Comparison of ENCODE assay signal across 24 mouse cellular contexts in genomic region chr1:106703183-106703582, GRCm38 (mm10). TPM values are rescaled to one million over a fixed set of nuclear protein-coding genes. Genes with fewer than 3 reads are reported as not detected.
DNase-seq lines count a peak whose midpoint lies in the region; ATAC-seq lines count a peak whose summit lies in the region.
"Had no signal": no experiment of that assay in that cellular context is flagged by ENCODE, and none has a peak within 500 bp of the region (broad histone marks: within the 10 kb centered on the region; RNA-seq: fewer than 3 reads in every experiment).

No protein-coding gene starts in this region.

- H3K4me2 ChIP-seq in heart, embryonic 12.5 days = no peak overlapping the region
- H3K4me2 ChIP-seq in hindbrain, embryonic 16.5 days (ENCODE audit: low read length) = no peak overlapping the region
- H3K4me2 ChIP-seq in forebrain, embryonic 14.5 days (ENCODE audit: low read length) = no peak overlapping the region
- H3K4me2 ChIP-seq: limb, embryonic 13.5 days; lung, embryonic 15.5 days had no signal

- H3K9ac ChIP-seq in heart, embryonic 12.5 days = no peak overlapping the region
- no peak overlapping the region for H3K9ac ChIP-seq in hindbrain, embryonic 16.5 days (ENCODE audit: low read depth, low read length)
- H3K9ac ChIP-seq in forebrain, embryonic 14.5 days (ENCODE audit: low read length) = no peak overlapping the region
- H3K9ac ChIP-seq: limb, embryonic 13.5 days; liver, embryonic 14.5 days; lung, embryonic 15.5 days had no signal

- peaks cover 24% of the 10 kb centered on the region for H3K4me1 ChIP-seq in heart, embryonic 12.5 days (replicated peaks)
- H3K4me1 ChIP-seq in hindbrain, embryonic 16.5 days (ENCODE audit: control insufficient read depth, insufficient read depth, low read depth, low read length) = peaks cover 3% of the 10 kb centered on the region; the same call in 1 of the 2 replicates
- peaks cover 6% of the 10 kb centered on the region; the same call in 1 of the 2 replicates for H3K4me1 ChIP-seq in hindbrain, embryonic 10.5 days (replicated peaks)
- H3K4me1 ChIP-seq in forebrain, embryonic 14.5 days (ENCODE audit: control insufficient read depth, insufficient read depth, low read length) = peaks cover 26% of the 10 kb centered on the region

- no peak for ATAC-seq in heart, embryonic 12.5 days (ENCODE audit: insufficient number of reproducible peaks, low FRiP score)
- ATAC-seq in hindbrain, embryonic 16.5 days = peak; percentile 13; the same call in 1 of the 2 replicates
- ATAC-seq in forebrain, embryonic 14.5 days = peak; percentile 50
- ATAC-seq: activated CD4-positive, CD25-positive, alpha-beta regulatory T cell, adult 4 months had no signal

- WGBS in heart, embryonic 12.5 days = 49% methylated on average over 3 of the region's 3 CpGs
- WGBS in hindbrain, embryonic 16.5 days = 55% methylated on average over 3 of the region's 3 CpGs
- WGBS in hindbrain, embryonic 10.5 days = 75% methylated on average over 3 of the region's 3 CpGs
- 45% methylated on average over 3 of the region's 3 CpGs for WGBS in forebrain, embryonic 14.5 days

- no peak for DNase-seq in heart, adult 18-20 months
- DNase-seq in hindbrain, embryonic 10.5 days (ENCODE audit: low spot score) = no peak
- peak; percentile 52 for DNase-seq in 3T3-L1 (ENCODE audit: low read depth, low spot score)
- no peak for DNase-seq in forebrain, embryonic 14.5 days (ENCODE audit: low spot score)
- DNase-seq in yolk sac, embryonic 10.5 days (ENCODE audit: low spot score) = no peak
- no peak for DNase-seq in kidney, adult 8-10 months
- DNase-seq: adrenal gland, adult 8-10 months; B cell, adult 2 months; cerebellum, adult 11-12 months; gastrocnemius, postnatal 25 days; heart, postnatal 4 days; kidney, postnatal 36 days; right cerebral cortex, postnatal 14 days; thymus, adult 2 months; thymus, postnatal 4 days had no signal

- H3K36me3 ChIP-seq in heart, embryonic 12.5 days = no peaks in the 10 kb centered on the region
- no peaks in the 10 kb centered on the region for H3K36me3 ChIP-seq in hindbrain, embryonic 16.5 days (ENCODE audit: control insufficient read depth, insufficient read depth, low read length)
- no peaks in the 10 kb centered on the region for H3K36me3 ChIP-seq in hindbrain, embryonic 10.5 days
- no peaks in the 10 kb centered on the region for H3K36me3 ChIP-seq in forebrain, embryonic 14.5 days (ENCODE audit: control insufficient read depth, insufficient read depth, low read length)
- H3K36me3 ChIP-seq: embryonic facial prominence, embryonic 10.5 days; limb, embryonic 13.5 days; lung, embryonic 15.5 days; midbrain, embryonic 10.5 days had no signal

- H3K27me3 ChIP-seq in heart, embryonic 12.5 days (replicated peaks) = no peaks in the 10 kb centered on the region
- no peaks in the 10 kb centered on the region for H3K27me3 ChIP-seq in hindbrain, embryonic 16.5 days (replicated peaks; ENCODE audit: control insufficient read depth, insufficient read depth, low read length)
- H3K27me3 ChIP-seq in hindbrain, embryonic 10.5 days (ENCODE audit: insufficient read depth, poor library complexity, severe bottlenecking) = no peaks in the 10 kb centered on the region
- no peaks in the 10 kb centered on the region for H3K27me3 ChIP-seq in forebrain, embryonic 14.5 days (replicated peaks; ENCODE audit: control insufficient read depth, insufficient read depth, low read length)
- H3K27me3 ChIP-seq: limb, embryonic 13.5 days; lung, embryonic 15.5 days had no signal

- H3K9me3 ChIP-seq in heart, embryonic 12.5 days (replicated peaks) = no peaks in the 10 kb centered on the region
- H3K9me3 ChIP-seq in hindbrain, embryonic 16.5 days (ENCODE audit: control insufficient read depth, low read length) = no peaks in the 10 kb centered on the region
- no peaks in the 10 kb centered on the region for H3K9me3 ChIP-seq in hindbrain, embryonic 10.5 days
- no peaks in the 10 kb centered on the region for H3K9me3 ChIP-seq in forebrain, embryonic 14.5 days (replicated peaks; ENCODE audit: control insufficient read depth, low read length)
- H3K9me3 ChIP-seq: embryonic facial prominence, embryonic 10.5 days; limb, embryonic 13.5 days; lung, embryonic 15.5 days; midbrain, embryonic 10.5 days had no signal

- H3K27ac ChIP-seq in heart, embryonic 12.5 days (ENCODE audit: poor library complexity, severe bottlenecking) = 0 out of 2 replicates have a peak overlapping the region, but pooled peaks have one; percentile 0
- no peak overlapping the region for H3K27ac ChIP-seq in hindbrain, embryonic 16.5 days (ENCODE audit: low read depth, low read length)
- H3K27ac ChIP-seq in hindbrain, embryonic 10.5 days = no peak overlapping the region
- peak overlapping the region; percentile 17; the same call in 1 of the 2 replicates for H3K27ac ChIP-seq in forebrain, embryonic 14.5 days (ENCODE audit: low read depth, low read length)
- H3K27ac ChIP-seq: embryonic facial prominence, embryonic 10.5 days; limb, embryonic 13.5 days; liver, embryonic 14.5 days; lung, embryonic 15.5 days; midbrain, embryonic 10.5 days; stomach, postnatal 0 days had no signal

- no peak overlapping the region for H3K4me3 ChIP-seq in heart, embryonic 12.5 days
- no peak overlapping the region for H3K4me3 ChIP-seq in hindbrain, embryonic 16.5 days (ENCODE audit: low read length)
- no peak overlapping the region for H3K4me3 ChIP-seq in hindbrain, embryonic 10.5 days
- no peak overlapping the region for H3K4me3 ChIP-seq in forebrain, embryonic 14.5 days (ENCODE audit: low read depth, low read length)
- H3K4me3 ChIP-seq: embryonic facial prominence, embryonic 10.5 days; limb, embryonic 13.5 days; lung, embryonic 15.5 days; midbrain, embryonic 10.5 days had no signal

RNA-seq across cellular contexts. Expression of gene Bcl2, which starts 10.9 kb away (rescaled TPM):
- 8.8 and 9.9 TPM in 2 replicates for polyA plus RNA-seq in heart, embryonic 12.5 days (2016; fragmentation: Nextera tagmentation; extraction: Ambion mirVana)
- total RNA-seq in heart, adult 18-20 months (2021) = 1 to 10 TPM; 5.5 to 6.1 TPM
- 16.4 and 17.5 TPM in 2 replicates for polyA plus RNA-seq in hindbrain, embryonic 16.5 days (2015; fragmentation: Nextera tagmentation; extraction: Ambion mirVana)
- polyA plus RNA-seq in hindbrain, embryonic 10.5 days (2016; fragmentation: Nextera tagmentation; extraction: Ambion mirVana) = 8.2 and 8.3 TPM in 2 replicates
- polyA plus RNA-seq in forebrain, embryonic 14.5 days (2014; fragmentation: Nextera tagmentation; extraction: Ambion mirVana) = 5.3 and 7.1 TPM in 2 replicates

RNA-seq across cellular contexts. Expression of gene Kdsr, which starts 56.3 kb away (rescaled TPM):
- 9.0 and 9.5 TPM in 2 replicates for polyA plus RNA-seq in heart, embryonic 12.5 days (2016; fragmentation: Nextera tagmentation; extraction: Ambion mirVana)
- total RNA-seq in heart, adult 18-20 months (2021) = 1 to 10 TPM; 5.0 to 6.7 TPM
- polyA plus RNA-seq in hindbrain, embryonic 16.5 days (2015; fragmentation: Nextera tagmentation; extraction: Ambion mirVana) = 14.9 and 16.3 TPM in 2 replicates
- 6.6 and 8.0 TPM in 2 replicates for polyA plus RNA-seq in hindbrain, embryonic 10.5 days (2016; fragmentation: Nextera tagmentation; extraction: Ambion mirVana)
- polyA plus RNA-seq in forebrain, embryonic 14.5 days (2014; fragmentation: Nextera tagmentation; extraction: Ambion mirVana) = 13.7 and 15.8 TPM in 2 replicates

Comparison
In these comparisons a context has a peak if more than half of its experiments do, and no peak if none do; other contexts are left out.
1. H3K27ac ChIP-seq: peak in heart, embryonic 12.5 days (single experiment) and forebrain, embryonic 14.5 days (single experiment); none in hindbrain, embryonic 16.5 days (single experiment) and hindbrain, embryonic 10.5 days (single experiment).